Mouse (Mus musculus): ENCODE measurements around the gene Gfm1. TPM values are rescaled to one million over a fixed set of nuclear protein-coding genes. Genes with fewer than 3 reads are reported as not detected.

The Gfm1 gene
- polyA plus RNA-seq, 1 experiment from 2014 or later, result 56.5 TPM

DNA sequence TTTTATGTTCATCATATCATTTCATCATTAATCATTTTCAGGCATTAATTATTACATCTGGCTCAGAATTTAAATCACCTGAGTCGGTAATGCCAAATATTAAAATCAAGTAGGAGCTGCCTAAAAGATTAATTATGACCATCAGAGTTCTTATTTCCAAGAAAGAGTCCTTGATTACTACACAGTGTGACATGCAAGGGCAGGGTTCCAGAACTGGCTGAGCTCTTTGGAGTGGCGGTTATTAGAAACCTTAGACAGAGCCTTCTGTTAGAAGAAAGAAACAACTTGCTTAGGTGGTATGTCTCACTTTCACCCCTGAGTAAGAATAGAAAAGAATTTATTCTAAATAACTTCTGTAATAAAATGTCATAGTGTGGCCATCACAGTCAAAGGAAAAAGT is 37.4 kb downstream of the Gfm1 start:
- H3K4me1 ChIP-seq, result peaks cover 19% of the 10 kb centered on the region
- H3K27ac ChIP-seq, result no peak overlapping the region
- peaks cover 45% of the 10 kb centered on the region for H3K36me3 ChIP-seq (replicated peaks)
- no peaks in the 10 kb centered on the region for H3K9me3 ChIP-seq
- no peaks in the 10 kb centered on the region for H3K27me3 ChIP-seq (ENCODE audit: poor library complexity, severe bottlenecking)
- no peak overlapping the region for H3K4me3 ChIP-seq
- WGBS, result 93% methylated on average over 2 of the region's 2 CpGs
- DNase-seq (ENCODE audit: extremely low spot score, low spot score), result no peak

DNA sequence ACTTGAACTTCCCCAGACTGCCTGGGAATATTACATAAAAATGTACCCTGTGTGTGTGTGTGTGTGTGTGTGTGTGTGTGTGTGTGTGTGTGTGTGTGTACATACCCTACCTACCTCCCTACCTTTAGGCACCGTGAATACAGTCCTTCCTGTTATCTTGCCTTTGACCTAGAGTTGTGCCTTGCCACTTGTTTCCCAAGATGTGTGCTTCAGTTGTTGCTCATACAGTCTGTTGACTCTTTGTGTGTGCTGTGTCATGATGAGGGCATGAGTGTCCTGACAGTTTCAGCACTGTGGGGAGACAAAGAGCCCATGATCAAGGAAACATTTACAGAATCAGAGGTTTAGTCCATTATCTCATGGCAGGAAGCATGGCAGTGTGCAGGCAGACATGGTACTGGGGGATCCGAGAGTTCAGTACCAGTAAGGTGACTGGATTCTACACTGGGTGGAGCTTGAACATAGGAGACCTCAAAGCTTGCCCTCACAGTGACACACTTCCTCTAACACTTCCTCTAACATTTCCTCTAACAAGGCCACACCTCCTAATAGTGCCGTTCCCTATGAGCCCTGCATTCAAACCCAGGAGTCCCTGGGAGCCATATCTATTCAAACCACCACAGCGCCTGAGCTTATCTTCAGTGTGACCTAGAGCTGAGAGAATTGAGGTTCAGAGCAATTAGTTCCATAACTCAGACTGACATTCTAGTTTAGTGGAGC is 41.7 kb downstream of the Gfm1 start:
- DNase-seq (ENCODE audit: extremely low spot score, low spot score), result no peak
- Histone ChIP-seq H3K27me3 (ENCODE audit: poor library complexity, severe bottlenecking) (no peaks in the 10 kb centered on the region), H3K9me3 (no peaks in the 10 kb centered on the region), H3K27ac (no peak overlapping the region), H3K4me1 (no peaks in the 10 kb centered on the region), H3K4me3 (no peak overlapping the region), H3K36me3 (replicated peaks) (peaks cover 75% of the 10 kb centered on the region)
- 87% methylated on average over 4 of the region's 4 CpGs for WGBS

DNA sequence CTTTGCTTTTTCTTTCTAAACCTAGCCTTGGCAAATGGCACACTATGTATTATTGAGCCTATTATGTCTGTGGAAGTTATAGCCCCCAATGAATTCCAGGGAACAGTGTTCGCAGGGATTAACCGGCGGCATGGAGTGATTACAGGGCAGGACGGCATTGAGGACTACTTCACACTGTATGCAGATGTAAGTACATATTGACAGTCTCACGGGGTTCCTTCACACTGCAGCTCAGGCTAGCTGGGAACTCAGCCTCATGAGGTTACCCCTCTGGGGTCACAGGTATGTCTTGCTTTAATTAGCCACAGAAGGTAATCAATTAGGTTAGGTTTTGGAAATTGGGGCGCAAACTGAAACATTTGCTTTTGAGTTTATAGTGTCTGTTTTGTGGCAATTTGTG is 43.5 kb downstream of the Gfm1 start:
- DNase-seq (ENCODE audit: extremely low spot score, low spot score), result no peak
- WGBS, result 96% methylated on average over 6 of the region's 6 CpGs
- H3K36me3 ChIP-seq (replicated peaks), result peaks cover 79% of the 10 kb centered on the region

DNA sequence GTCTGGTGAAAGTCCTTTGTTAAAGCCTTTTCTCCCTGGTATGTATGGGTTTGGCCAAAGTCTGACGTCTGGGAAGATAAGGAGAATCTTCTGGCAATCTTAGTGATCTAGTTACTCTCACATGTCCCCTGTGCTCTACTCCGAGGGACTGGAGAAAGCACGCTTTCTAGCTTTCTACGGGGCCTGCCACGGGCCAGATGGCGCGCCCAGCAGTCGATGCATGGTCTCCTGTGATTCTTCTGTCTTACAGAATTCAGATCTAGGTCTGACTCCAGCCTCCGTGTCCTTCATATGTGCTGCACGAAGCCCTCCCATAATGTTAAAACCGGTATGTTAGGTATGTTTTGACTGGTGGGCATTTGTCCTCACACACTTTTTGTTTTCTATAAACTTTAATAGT is 49.9 kb downstream of the Gfm1 start:
- Histone ChIP-seq H3K27me3 (ENCODE audit: poor library complexity, severe bottlenecking) (no peaks in the 10 kb centered on the region), H3K36me3 (replicated peaks) (peaks cover 45% of the 10 kb centered on the region), H3K4me1 (no peaks in the 10 kb centered on the region), H3K9me3 (no peaks in the 10 kb centered on the region), H3K27ac (no peak overlapping the region), H3K4me3 (no peak overlapping the region)
- 94% methylated on average over 11 of the region's 11 CpGs for WGBS
- no peak for DNase-seq (ENCODE audit: extremely low spot score, low spot score)

More for the DNA sequence above, 43.5 kb downstream of the Gfm1 start:
- Histone ChIP-seq H3K27ac (no peak overlapping the region), H3K4me1 (no peaks in the 10 kb centered on the region), H3K4me3 (no peak overlapping the region), H3K9me3 (no peaks in the 10 kb centered on the region), H3K27me3 (ENCODE audit: poor library complexity, severe bottlenecking) (no peaks in the 10 kb centered on the region)

GRCm38 (mm10) chr3:67482400-67482799 is 52.5 kb downstream of the Gfm1 start:
- DNase-seq (ENCODE audit: extremely low spot score, low spot score), result no peak
- H3K27ac ChIP-seq, result no peak overlapping the region
- H3K36me3 ChIP-seq (replicated peaks), result peaks cover 21% of the 10 kb centered on the region
- H3K4me1 ChIP-seq, result no peaks in the 10 kb centered on the region
- 93% methylated on average over 10 of the region's 10 CpGs for WGBS
- no peaks in the 10 kb centered on the region for H3K27me3 ChIP-seq (ENCODE audit: poor library complexity, severe bottlenecking)
- no peak overlapping the region for H3K4me3 ChIP-seq
- no peaks in the 10 kb centered on the region for H3K9me3 ChIP-seq

- 91% methylated on average over 2 of the region's 2 CpGs for WGBS
- Histone ChIP-seq H3K27me3 (ENCODE audit: poor library complexity, severe bottlenecking) (no peaks in the 10 kb centered on the region), H3K27ac (no peak overlapping the region), H3K9me3 (no peaks in the 10 kb centered on the region), H3K4me1 (no peaks in the 10 kb centered on the region), H3K4me3 (no peak overlapping the region), H3K36me3 (replicated peaks) (no peaks in the 10 kb centered on the region)
- no peak for DNase-seq (ENCODE audit: extremely low spot score, low spot score)
Measured at GRCm38 (mm10) chr3:67485233-67485632, 55.3 kb downstream of the Gfm1 start.

DNA sequence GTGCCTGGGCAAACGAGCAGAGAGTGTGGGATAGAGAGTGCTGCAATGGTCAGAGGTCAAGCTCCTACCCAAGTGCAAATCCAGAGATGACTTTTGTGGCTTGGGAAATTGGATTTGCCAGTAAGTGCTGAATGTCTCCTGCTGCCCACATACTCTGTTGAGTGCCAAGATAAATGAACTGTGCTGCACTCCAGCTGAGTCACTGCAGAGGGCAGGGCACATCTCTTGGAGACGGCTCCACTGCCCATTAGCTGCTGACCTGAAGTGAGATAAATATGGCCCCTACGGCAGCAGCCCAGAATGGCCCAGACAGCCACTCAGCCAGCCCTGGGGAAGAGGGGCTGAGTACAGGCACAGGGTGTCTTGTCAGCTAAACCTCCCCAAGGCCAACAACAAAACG is 60.3 kb downstream of the Gfm1 start:
- H3K9me3 ChIP-seq, result no peaks in the 10 kb centered on the region
- no peaks in the 10 kb centered on the region for H3K36me3 ChIP-seq (replicated peaks)
- H3K4me3 ChIP-seq, result no peak overlapping the region
- no peaks in the 10 kb centered on the region for H3K4me1 ChIP-seq
- no peaks in the 10 kb centered on the region for H3K27me3 ChIP-seq (ENCODE audit: poor library complexity, severe bottlenecking)
- no peak for DNase-seq (ENCODE audit: extremely low spot score, low spot score)
- 66% methylated on average over 4 of the region's 4 CpGs for WGBS
- H3K27ac ChIP-seq, result no peak overlapping the region

- WGBS, result 83% methylated on average over 8 of the region's 8 CpGs
- H3K27me3 ChIP-seq (ENCODE audit: poor library complexity, severe bottlenecking), result no peaks in the 10 kb centered on the region
- no peaks in the 10 kb centered on the region for H3K4me1 ChIP-seq
- no peak overlapping the region for H3K4me3 ChIP-seq
- no peaks in the 10 kb centered on the region for H3K36me3 ChIP-seq (replicated peaks)
- H3K9me3 ChIP-seq, result no peaks in the 10 kb centered on the region
- no peak for DNase-seq (ENCODE audit: extremely low spot score, low spot score)
- no peak overlapping the region for H3K27ac ChIP-seq
Measured at GRCm38 (mm10) chr3:67492086-67492869, 62.4 kb downstream of the Gfm1 start.

DNA sequence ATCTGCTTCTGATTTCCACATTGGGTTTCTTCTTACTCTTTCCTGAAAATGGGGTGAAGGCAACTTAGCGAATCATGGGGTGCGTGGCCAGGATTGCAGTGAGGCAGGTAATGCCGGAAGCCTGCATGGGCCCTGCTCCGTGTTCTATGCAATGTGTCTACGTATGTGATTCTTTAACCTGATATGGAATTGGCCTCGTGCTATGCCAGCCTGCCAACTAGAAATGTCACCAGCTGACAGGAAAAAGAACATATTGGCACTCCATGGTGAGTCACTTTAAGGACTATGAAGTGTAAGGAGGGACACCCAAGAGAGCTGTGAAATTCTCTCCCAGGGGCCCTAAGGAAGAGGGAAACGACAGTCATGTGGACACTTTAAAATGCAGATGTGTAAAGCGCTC is 63.2 kb downstream of the Gfm1 start:
- H3K27me3 ChIP-seq (ENCODE audit: poor library complexity, severe bottlenecking), result no peaks in the 10 kb centered on the region
- 87% methylated on average over 8 of the region's 8 CpGs for WGBS
- no peak for DNase-seq (ENCODE audit: extremely low spot score, low spot score)

GRCm38 (mm10) chr3:67496310-67496709 is 66.4 kb downstream of the Gfm1 start:
- no peak for DNase-seq (ENCODE audit: extremely low spot score, low spot score)
- Histone ChIP-seq H3K27me3 (ENCODE audit: poor library complexity, severe bottlenecking) (no peaks in the 10 kb centered on the region), H3K9me3 (0 out of 2 replicates have a peak, but pooled peaks cover 5% of the 10 kb centered on the region), H3K36me3 (replicated peaks) (no peaks in the 10 kb centered on the region), H3K27ac (no peak overlapping the region), H3K4me3 (no peak overlapping the region), H3K4me1 (no peaks in the 10 kb centered on the region)
- WGBS, result 89% methylated on average over 10 of the region's 10 CpGs

More for the DNA sequence above, 63.2 kb downstream of the Gfm1 start:
- Histone ChIP-seq H3K4me3 (no peak overlapping the region), H3K27ac (no peak overlapping the region), H3K4me1 (no peaks in the 10 kb centered on the region), H3K36me3 (replicated peaks) (no peaks in the 10 kb centered on the region), H3K9me3 (no peaks in the 10 kb centered on the region)

DNA sequence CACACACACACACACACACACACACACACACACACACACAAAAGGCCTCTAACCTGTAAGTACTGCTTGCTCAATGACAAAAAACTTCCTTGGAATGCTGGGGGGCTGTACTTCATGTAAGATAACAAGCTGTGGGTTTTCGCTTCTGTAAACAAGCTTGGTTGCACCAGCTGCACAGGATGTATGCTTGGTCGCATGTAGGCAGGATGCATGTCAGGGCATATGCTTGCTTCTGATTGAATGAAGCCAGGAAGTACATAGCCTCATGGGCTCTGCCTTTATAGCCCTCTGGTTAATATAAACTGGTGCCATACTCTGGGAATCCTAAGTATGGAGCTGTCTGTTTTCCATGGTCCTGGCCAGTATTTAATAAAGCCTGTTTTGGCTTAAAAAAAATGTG is 68.1 kb downstream of the Gfm1 start:
- 0 out of 2 replicates have a peak, but pooled peaks cover 8% of the 10 kb centered on the region for H3K27me3 ChIP-seq (ENCODE audit: poor library complexity, severe bottlenecking)
- whole genome bisulfite sequencing, result 89% methylated on average over 2 of the region's 2 CpGs
- H3K9me3 ChIP-seq, result 0 out of 2 replicates have a peak, but pooled peaks cover 5% of the 10 kb centered on the region
- no peak overlapping the region for H3K27ac ChIP-seq
- peaks cover 2% of the 10 kb centered on the region for H3K4me1 ChIP-seq
- no peak overlapping the region for H3K4me3 ChIP-seq
- no peak for DNase-seq (ENCODE audit: extremely low spot score, low spot score)
- no peaks in the 10 kb centered on the region for H3K36me3 ChIP-seq (replicated peaks)

GRCm38 (mm10) chr3:67498773-67499405 is 69.0 kb downstream of the Gfm1 start:
- 90% methylated on average over 8 of the region's 8 CpGs for WGBS
- DNase-seq (ENCODE audit: extremely low spot score, low spot score), result no peak

GRCm38 (mm10) chr3:67499406-67499791 is 69.5 kb downstream of the Gfm1 start:
- no peak overlapping the region for H3K27ac ChIP-seq
- H3K4me3 ChIP-seq, result no peak overlapping the region
- no peak for DNase-seq (ENCODE audit: extremely low spot score, low spot score)
- H3K9me3 ChIP-seq, result 0 out of 2 replicates have a peak, but pooled peaks cover 5% of the 10 kb centered on the region
- 0 out of 2 replicates have a peak, but pooled peaks cover 9% of the 10 kb centered on the region for H3K27me3 ChIP-seq (ENCODE audit: poor library complexity, severe bottlenecking)
- H3K36me3 ChIP-seq (replicated peaks), result no peaks in the 10 kb centered on the region
- WGBS, result 95% methylated on average over 4 of the region's 4 CpGs
- peaks cover 16% of the 10 kb centered on the region for H3K4me1 ChIP-seq

More at GRCm38 (mm10) chr3:67498773-67499405, 69.0 kb downstream of the Gfm1 start:
- no peaks in the 10 kb centered on the region for H3K36me3 ChIP-seq (replicated peaks)
- H3K4me3 ChIP-seq, result no peak overlapping the region
- H3K27me3 ChIP-seq (ENCODE audit: poor library complexity, severe bottlenecking), result 0 out of 2 replicates have a peak, but pooled peaks cover 9% of the 10 kb centered on the region
- H3K27ac ChIP-seq, result no peak overlapping the region
- 0 out of 2 replicates have a peak, but pooled peaks cover 5% of the 10 kb centered on the region for H3K9me3 ChIP-seq
- H3K4me1 ChIP-seq, result peaks cover 11% of the 10 kb centered on the region

Measured in forebrain, embryonic 10.5 days (tissue).